Mouse (Mus musculus) frontal cortex, postnatal 14 days (tissue): ENCODE measurements around the gene Fam131c.

Source experiments
- DNase-seq, 2 experiments: peaks; one replicate each; pipeline ENCODE4 v3.0.0; 2022; ENCODE audit warnings: low spot score in 2 of 2

Fam131c gene

GRCm38 (mm10) chr4:141408577-141408976, 40.6 kb downstream of the Fam131c start:
- DNase-seq = no peak

GRCm38 (mm10) chr4:141411430-141411992, 43.5 kb downstream of the Fam131c start:
- DNase-seq = no peak

GRCm38 (mm10) chr4:141415924-141416323, 47.9 kb downstream of the Fam131c start, which contains the start of gene Clcnkb:
Clcnkb (minus strand) TSS chr4:141416014.
- DNase-seq = no peak

GRCm38 (mm10) chr4:141419398-141420191, 51.6 kb downstream of the Fam131c start:
- no peak for DNase-seq

- no peak for DNase-seq
These were observed 52.3 kb downstream of the Fam131c start, which contains the start of gene Hspb7 for GRCm38 (mm10) chr4:141420192-141420829. Hspb7 (plus strand) TSS chr4:141420779.

GRCm38 (mm10) chr4:141420886-141421285, 52.9 kb downstream of the Fam131c start:
- no peak for DNase-seq

- DNase-seq = no peak
These were observed 53.4 kb downstream of the Fam131c start for GRCm38 (mm10) chr4:141421423-141421822.

- no peak for DNase-seq
These were observed 54.8 kb downstream of the Fam131c start for GRCm38 (mm10) chr4:141422841-141423240.

- no peak for DNase-seq
These were observed 55.3 kb downstream of the Fam131c start for GRCm38 (mm10) chr4:141423288-141423687.

- DNase-seq = no peak
These were observed 55.8 kb downstream of the Fam131c start for GRCm38 (mm10) chr4:141423691-141424431.

GRCm38 (mm10) chr4:141425484-141426479, 57.8 kb downstream of the Fam131c start:
- DNase-seq = peak; percentile 60 to 73

GRCm38 (mm10) chr4:141426796-141427745, 59.1 kb downstream of the Fam131c start:
- DNase-seq = no peak

GRCm38 (mm10) chr4:141427921-141428320, 59.9 kb downstream of the Fam131c start:
- DNase-seq = no peak

- DNase-seq = no peak
These were observed 61.4 kb downstream of the Fam131c start for GRCm38 (mm10) chr4:141429381-141429780.

GRCm38 (mm10) chr4:141429847-141430246, 61.8 kb downstream of the Fam131c start:
- DNase-seq = no peak

GRCm38 (mm10) chr4:141430997-141431396, 63.0 kb downstream of the Fam131c start:
- peak in 1 of 2 experiments; percentile 52 for DNase-seq

- DNase-seq = no peak
These were observed 64.6 kb downstream of the Fam131c start for GRCm38 (mm10) chr4:141432666-141433065.

GRCm38 (mm10) chr4:141433191-141433590, 65.2 kb downstream of the Fam131c start:
- DNase-seq = no peak
